Mouse (Mus musculus) CD8-positive naive resting alpha-beta T cell, adult 2 months (primary cell): ENCODE measurements around the gene Actr5.

ENCODE experiments used
- DNase-seq, 2 experiments: peaks; one replicate each; pipeline ENCODE4 v3.0.0; 2022; ENCODE audit warnings: low read depth in 2 of 2, low spot score in 2 of 2

Gene Actr5

DNA sequence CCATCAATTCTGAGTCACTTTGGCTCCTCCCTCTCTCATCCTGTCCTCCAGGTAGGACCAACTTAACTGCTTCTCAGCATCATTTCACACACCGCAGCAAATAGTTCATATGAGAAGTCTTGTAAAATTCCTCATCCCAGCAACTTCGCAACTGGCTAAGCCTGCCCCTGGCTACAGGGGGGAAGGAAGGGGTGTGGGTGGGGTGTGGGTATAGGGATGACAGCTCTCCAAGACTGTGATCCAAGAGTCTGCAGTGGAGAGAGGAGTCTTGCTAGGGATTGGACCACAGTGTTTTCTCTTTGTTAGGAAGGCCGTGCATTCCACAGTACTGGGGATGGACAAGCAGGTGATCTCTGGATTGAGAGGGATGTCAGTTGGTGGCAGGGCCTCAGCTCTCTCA is 60.2 kb downstream of the Actr5 start:
- DNase-seq: no peak

DNA sequence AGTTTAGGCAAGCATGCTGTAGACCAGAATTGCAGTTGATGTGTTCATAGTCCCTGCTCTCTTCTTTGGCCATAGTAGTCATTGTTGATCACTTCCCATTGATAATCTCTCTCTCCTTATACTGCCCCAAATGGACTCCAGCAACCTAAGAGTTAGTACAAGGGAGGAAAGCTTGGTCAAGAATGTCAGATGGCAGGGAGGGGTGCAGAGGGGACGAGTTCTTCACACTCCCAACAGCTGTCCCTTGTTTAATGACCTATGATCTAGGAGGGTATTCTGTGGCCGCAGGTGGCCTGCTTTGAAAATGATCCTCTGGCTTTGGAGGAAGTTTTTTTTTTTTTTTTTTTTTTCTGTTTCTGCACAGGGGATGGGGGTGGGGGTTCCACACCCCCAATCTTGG is 61.7 kb downstream of the Actr5 start:
- no peak for DNase-seq

DNA sequence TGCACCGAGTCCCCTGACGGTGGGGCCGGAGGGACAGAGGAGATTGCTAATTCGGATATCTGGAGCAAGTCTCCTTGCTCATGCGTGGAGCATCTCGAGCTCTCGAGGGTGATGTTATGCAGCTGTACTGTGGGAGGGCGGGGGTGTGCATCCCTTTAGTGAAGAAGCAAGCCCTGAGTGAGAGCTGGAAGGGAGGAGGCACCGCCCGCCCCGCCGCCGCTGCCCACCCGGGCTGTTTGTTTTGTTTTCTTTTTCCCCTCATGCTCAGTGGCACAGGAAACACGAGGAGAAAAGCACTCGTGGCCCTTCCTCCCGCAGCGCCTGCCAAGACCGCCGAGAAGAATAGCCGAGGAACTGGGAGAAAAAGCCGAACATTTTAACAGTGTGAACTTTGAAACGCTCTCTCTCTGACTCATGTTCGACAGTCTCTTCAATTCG is 63.1 kb downstream of the Actr5 start:
- DNase-seq: peak; percentile 51 to 57
